Mouse (Mus musculus): ENCODE results near the gene Ppfia1.

GRCm38 (mm10) chr7:144489067-144489774 is 64.3 kb downstream of the Ppfia1 start:
- TF ChIP-seq CTCF (IDR thresholded peaks at IDR 0.05; ENCODE audit: low read depth) (no peak), EP300 (IDR thresholded peaks at IDR 0.05; ENCODE audit: low read depth) (no peak)
